Mouse (Mus musculus) heart, adult 2 months (tissue): ENCODE data around the gene Susd6.

ENCODE experiments used
- CTCF ChIP-seq: fragments of 200-600 bp; IDR thresholded peaks from 2 replicates; pipeline ENCODE4 v1.8.1; 2022; ENCODE audit warnings: antibody characterized with exemption, mild to moderate bottlenecking, moderate library complexity
- EP300 ChIP-seq: fragments of 200-500 bp; IDR thresholded peaks from 2 replicates; pipeline ENCODE4 v1.6.1; 2011; ENCODE audit warnings: low read depth, low read length, control low read depth; ENCODE audit not compliant: insufficient read depth
- POLR2A ChIP-seq: fragments of 200-500 bp; IDR thresholded peaks from 2 replicates; pipeline ENCODE4 v1.6.1; 2011; ENCODE audit warnings: mild to moderate bottlenecking, low read depth, low read length, control low read depth; ENCODE audit not compliant: insufficient read depth

GRCm38 (mm10) chr12:80887036-80887435, 96.7 kb downstream of the Susd6 start:
- no peak for TF ChIP-seq CTCF
- TF ChIP-seq EP300: no peak
- TF ChIP-seq POLR2A: no peak
